Mouse (Mus musculus): ENCODE measurements around the gene Ptger4.

Gene Ptger4

DNA sequence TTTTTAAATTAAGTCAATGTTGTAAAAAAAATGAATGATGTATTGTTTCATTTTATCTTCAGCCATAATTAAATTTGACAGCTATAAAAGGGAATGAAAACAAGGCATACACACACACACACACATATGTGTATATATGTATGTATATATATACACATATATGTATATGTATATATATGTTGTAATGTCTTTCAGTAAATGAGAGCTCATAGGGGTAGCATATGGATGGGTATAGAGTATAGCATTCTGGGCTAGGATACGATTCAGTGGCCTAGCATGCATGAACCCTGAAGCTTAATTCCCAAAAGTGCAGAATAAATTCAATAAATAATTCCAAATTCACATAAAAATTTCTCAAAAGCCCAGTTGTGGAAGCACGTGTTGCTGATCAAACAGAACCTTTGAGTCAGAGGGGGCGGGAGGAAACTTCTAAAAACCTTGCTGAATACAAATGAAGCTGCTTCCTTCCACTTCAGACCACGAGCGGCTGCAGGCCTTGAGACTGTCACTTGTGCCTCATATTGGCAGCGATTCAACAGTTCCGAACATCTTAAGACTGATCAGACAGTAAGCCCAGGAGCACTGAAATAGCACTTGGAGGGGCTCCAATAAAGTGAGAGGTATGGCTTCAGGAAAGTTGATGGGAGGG lies 6.9 kb downstream of the Ptger4 start:
- DNase-seq: peak; percentile 93

DNA sequence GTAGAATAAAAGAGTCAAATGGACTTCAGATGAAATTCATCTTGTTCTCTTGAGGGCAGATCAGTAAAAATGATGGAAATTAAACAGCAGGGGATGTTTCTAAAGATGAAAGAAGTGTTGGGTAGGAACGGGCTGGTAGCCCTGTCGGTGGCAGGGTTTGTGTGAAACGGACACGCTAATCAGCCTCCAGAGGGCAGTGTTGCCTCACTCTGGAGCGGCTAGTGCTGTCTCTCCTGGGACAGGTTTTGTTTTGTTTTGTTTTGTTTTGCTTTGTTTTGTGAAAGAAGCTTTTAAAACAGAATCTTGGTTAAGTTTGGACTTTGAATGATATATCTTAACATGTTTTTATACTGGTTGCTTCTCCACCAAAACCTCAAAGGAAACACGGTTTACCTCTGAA lies 7.4 kb downstream of the Ptger4 start:
- DNase-seq: peak; percentile 93

DNA sequence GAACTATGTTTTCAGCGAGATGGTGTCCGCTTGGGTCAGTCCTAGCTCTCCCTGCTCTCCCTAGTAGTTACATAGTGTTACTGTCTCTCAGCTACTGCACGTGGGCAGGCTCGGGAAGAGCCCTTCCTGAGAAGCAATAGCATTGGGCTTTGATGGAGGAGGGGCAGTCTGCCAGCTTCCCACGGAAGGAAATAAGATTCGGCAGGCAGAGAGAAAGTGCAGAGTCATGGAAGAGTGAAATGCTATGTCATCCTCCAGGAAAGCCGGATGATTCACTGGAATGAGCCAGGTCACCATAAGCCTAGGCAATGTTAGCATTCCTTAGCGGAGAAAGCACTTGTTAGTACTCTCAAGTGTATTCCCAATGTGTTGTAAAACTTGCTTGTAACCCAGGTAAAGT lies 8.5 kb downstream of the Ptger4 start:
- peak; percentile 93 for DNase-seq

DNA sequence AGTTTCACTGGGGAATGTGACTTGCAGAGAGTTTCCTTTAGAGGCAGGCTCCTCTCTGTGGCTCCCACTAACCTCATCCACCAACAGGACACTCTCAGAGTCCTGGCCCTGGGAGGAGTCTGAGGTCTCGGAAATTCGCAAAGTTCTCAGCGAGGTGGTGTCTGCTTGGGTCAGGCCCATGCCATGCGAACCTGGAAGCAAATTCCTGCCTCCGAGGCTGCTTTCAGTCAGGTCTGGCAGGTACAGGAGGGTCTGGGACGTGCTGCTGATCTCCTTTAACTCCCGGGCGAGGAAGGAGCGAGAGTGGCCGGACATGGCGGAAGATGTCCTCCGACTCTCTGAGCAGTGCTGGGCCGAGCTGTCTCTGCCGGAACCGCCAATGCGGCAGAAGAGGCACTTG lies 9.3 kb downstream of the Ptger4 start:
- DNase-seq: peak; percentile 86

DNA sequence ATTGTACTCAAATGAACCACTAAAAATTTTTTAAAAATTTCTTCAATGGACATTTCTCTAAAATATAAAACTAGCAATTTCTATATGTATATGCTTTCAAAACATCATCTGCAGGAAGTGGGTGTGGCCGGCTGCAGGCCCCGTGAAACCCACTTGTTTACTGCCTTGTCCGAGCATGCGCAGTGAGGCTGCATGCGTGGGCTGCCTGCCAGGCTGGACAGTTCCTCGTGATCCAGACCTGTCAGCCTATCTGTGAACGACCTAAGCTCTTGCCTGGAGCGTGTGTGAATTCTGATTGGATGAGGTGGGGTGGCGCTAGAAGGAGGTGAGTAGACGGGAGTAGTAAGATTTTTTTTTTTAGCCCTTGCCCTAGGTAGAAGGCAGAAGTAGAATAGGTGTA lies 13.2 kb downstream of the Ptger4 start:
- peak; percentile 73 for DNase-seq

DNA sequence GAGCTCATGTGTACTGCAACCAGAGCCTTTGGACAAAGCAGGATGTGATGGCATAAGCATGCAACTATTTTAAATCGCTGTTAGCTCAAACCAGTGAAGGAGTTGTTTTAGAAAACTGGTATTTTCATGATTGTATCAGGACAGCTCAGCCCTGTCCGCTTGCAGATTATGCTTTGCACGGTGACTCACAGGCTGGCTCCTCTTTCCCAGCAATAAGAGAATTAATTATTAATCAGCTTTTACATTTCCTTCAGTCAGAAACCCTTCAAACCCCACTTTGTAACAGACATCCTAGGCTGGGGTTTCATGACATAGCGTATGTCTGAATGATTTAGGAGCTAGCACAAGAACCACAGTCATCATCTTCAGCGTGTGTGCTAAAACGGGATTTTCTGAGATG lies 23.5 kb downstream of the Ptger4 start:
- DNase-seq: peak; percentile 68

DNA sequence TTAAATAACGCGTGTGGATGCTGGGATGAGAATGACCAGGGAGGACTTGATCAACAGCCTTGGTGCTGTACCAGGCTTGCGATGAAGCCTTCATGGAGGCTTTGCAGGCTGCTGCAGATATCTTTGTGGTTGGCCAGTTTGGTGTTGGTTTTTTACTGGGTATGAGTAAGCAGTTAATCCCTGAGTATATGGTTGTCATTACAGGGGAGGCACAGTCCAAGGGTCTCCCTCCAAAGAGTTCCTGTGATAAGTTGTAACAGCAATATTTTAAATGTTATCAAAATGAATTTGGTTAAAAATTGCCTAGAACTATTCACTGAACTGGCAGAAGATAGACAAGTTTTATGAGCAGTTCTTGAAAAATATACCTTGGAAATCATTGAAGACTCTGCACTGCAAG lies 34.9 kb downstream of the Ptger4 start:
- no peak for DNase-seq

DNA sequence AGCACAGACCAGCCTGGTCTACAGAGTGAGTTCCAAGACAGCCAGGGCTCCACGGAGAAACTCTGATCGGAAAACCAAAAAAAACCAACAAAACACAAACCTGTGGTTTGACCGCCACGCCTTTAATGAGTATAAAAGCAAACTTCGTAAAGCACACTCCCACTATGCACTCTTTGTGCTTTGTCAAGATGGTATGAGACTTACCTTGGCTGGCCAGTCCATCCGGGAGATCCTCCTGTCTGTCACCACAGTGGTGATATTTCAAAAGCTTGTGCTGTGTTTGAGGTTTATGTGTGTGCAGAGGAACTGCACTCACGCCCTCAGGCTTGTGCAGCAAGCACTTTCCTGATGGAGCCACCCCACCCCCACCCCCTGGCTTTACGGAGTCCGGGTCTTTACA lies 38.8 kb downstream of the Ptger4 start:
- DNase-seq: no peak

DNA sequence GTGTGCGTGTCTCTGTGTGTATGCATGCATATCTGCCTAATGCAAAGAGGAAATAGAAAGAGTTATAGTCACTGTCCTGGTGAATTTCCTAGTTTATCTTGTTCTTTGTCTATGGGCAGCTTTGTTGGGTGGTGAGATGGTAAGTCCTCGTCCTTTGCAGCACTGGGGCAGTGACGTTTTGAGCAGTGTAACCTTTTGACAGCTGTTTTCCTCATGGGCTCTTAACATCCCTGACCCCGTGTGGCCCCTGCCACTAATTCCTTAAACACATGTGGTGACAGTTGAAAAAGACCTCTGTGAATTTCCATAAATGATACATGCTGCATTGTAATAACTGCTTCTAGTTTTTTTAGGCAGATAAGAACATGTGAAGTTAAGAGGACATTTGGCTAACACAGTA lies 47.3 kb downstream of the Ptger4 start:
- peak; percentile 91 for DNase-seq

DNA sequence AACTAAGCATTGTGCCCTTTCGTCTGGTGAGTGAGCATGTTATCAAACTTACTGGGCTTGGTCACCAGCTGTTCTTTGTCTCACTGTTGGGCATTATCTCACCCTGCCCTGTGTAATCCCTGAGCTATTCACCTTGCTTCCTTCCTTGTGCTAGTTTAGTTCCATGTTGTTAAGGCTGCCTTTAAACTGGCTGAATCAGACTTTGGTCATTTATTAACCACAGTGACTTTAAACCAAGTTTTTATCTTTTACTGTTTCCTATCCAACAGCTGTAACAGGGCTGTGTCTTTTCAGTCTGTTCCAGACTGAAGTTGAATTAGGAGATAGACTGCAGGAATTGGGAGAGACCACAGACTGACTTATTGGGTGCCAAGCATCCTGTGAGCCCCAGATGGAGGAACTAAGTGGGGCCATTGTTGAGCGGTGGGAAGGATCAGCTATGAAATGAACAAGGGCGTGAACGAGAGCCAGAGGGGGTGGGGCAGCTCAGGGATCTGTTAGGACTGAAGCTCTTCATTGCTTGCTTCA lies 47.9 kb downstream of the Ptger4 start:
- peak; percentile 96 for DNase-seq

DNA sequence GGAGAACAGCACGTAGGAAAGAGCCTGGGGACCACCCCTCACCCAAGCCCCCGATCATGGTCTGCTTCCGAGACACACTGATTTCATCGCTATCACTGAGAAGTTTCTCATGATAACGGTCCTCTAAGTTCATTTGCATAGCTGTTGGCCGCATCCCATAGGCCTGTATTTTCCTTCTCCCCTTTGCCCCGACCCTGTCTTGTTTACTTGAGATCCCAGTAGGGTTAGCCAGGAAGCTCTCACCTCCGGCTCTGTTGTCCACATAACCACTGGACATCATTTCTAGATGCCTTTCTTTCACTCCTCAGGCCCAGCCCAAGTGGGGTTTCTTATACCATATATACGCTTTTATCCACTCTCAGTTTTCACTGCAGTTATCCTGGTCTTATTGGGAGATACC lies 49.1 kb downstream of the Ptger4 start:
- no peak for DNase-seq

DNA sequence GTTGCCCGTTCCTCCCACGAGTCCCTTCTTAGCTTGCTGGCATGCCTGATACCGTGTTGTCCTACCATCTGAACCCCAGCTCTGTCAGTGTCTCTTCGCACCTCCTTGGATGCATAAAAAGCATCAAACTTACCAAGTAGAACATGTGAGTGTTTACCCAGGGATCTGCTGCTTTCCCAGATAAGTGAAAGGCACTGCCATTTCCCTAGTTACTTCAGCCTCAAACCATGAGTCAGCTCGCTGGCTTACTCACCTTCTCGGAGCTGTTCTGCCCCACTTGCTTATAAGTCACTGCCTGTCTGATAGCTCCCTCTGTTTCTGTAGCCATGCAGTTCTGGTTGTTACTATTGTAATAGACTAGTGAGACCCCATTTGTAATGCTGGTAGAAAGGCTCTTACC lies 49.5 kb downstream of the Ptger4 start:
- DNase-seq: no peak

DNA sequence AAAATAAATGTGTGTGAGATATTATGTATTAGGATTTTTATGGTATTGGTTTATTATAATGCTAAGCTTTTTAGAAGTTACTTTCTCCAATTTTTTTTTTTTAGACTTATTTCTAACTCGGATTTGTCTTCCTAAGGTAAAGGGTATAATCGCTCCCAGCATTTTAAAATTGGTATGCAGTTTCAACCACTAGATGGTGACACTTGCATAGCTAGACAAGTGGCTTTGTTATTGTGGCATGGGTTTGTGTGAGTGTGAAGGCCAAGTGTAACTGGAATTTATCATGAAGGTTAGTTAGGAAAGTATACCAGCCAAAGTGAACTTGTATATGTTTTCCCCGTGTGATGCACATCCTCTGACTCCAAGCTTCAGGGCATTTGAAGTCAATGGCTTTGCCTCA lies 50.2 kb downstream of the Ptger4 start:
- no peak for DNase-seq

DNA sequence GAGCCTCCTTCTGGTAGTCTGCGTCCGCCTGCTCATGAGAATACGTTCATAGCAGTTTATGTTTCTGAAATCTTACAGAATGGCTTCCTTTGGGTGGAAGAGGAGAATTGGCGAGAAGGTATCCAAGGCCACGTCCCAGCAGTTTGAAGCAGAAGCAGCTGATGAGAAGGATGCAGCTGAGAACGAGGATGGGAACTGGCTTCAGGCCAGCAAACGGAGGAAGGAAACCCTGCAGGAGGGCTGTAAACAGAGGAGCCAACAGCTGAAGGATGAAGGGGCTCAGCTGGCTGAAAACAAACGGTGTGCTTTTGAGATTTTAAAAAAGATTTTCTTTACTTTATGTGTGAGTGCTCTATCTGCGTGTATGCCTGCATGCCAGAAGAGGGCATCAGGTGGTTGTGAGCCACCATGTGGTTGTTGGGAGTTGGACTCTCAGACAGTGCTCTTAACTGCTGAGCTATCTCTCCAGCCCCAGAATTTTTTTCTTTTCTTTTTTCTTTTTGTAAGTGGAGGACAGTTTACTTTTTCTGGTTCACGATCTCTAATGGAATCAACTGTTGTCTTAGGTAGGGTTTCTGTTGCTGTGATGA lies 54.4 kb downstream of the Ptger4 start:
- DNase-seq: peak; percentile 93

DNA sequence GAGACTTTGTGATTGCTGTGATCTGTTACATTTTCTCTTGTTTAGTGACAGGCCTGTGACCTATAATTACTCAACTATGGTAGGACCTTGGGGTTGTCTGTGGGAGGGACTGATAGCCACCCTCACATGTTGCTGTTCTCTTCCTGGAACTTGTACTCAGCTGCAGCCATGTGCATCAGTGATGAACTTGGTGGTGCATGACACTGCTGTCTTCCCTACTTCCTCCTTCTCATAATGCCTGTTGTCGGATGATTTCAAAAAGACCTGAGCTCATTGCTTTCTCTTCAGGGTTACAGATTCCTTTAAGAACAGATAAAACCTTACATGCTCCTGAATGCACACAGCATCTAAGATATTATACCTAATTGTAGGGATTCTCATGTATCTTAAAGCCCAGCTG lies 56.0 kb downstream of the Ptger4 start:
- no peak for DNase-seq

DNA sequence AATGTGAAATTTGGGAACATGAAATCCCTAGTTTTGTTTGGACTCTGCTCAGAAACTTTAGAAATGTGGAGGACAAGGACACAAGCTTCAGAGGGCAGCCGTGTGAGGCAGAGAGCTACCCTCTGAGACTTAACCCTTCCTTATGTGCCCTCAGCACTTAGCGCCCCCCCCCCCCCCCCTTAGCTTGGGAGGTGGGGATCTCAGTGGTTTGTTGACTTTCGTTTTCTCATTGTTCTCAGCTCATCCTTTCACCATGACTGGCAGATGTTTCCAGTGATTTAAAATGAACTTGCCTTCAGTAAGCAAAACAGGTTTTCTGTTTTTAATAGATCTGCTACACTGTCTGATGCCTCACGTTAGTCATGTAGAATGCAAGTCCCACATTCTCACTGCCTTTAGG lies 56.9 kb downstream of the Ptger4 start:
- DNase-seq: no peak

DNA sequence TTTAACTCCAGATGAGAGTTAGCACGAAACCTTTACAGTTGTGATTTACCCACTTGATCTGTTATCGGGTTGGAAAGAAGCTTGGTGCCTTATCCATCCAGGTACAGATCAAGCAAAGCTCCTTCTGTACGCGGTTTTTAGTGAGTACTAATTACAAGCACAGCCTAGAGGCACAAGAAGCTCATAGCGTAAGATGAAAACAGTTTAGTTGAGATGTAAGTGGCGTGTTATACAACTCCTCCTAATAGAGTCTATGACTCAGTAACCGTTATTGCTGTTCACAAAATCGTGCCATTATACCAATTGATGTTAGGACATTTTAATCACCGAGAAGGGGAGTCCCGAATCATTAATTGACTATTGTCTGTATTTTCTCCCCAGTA lies 57.7 kb downstream of the Ptger4 start:
- DNase-seq: no peak

DNA sequence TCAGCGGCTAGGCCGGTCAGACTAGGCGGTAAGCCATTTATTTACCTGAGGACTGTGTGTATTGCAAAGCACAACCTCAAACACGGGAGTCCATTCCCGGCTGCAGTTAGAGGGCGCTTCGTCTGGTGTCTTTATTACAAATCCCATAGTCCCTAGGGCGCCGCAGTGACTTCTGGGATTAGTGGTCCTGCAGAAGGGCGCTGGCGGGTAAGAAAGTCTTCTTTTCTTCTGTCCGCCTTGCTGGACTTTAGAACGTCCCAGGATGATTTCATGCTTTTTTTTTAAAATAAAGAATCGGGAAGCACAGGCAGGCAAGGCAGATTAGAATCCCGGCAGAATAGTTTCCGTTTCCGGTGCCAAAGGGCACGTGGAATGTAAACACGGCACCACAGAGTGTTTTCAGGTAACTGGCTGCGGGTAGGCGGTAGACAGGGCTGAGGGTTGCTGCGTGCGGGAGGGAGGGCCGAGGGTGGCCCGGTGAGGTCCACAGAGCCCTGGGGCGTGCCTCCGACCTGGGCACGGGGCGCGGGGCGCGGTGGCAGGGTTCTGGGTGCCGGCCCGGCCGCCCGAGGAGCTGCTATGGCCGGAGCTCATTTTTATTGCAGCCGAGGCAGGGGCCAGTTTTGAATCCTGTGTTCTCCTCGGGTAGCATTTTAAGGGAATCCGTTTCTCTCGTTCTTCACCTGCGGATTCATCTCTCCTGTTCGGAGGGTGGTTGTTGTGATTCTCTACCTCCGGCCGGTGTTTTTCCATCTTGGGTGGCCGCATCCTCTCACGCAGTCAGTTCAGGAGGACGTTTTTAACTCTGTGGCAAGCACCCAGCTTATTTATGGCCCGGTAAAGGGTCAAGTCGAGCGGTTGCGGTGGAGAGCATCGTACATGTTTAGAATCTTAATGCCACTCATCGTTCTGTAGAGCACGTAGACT lies 58.4 kb downstream of the Ptger4 start, which contains the start of gene Ttc33:
Gene Ttc33 (plus strand): TSS at position 160 of the 927 bp plus-strand sequence.
- peak; percentile 98 for DNase-seq

DNA sequence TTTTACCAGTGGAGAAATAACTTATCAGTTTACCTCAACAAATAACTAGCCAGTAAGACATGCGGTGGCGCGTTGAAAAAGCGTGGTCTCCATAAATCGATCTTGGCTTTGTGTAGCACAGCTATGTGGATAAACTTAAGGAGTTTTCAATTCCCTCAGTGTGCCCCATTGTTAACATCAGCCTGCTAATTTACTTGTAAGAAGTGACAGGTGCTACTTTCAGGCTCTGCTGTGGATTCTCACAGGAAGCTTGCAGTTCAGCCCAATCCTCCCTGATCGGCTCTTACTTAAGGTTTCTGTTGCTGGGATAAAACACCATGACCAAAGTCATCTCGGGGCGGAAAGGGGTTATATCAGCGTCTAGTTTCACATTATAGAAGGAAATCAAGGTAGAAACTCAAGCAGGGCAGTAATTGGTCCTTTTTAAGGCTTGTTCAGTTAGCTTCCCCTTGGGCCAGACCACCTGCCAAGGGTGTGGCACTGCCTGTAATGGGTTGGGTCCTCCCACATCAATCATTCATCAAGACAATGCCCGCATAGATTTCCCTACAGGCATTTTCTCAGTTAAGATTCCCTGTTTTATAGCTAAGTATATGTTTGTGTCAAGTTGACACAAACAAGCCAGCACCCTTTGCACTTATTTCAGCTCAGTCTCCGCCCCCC lies 59.2 kb downstream of the Ptger4 start:
- DNase-seq: peak; percentile 88

DNA sequence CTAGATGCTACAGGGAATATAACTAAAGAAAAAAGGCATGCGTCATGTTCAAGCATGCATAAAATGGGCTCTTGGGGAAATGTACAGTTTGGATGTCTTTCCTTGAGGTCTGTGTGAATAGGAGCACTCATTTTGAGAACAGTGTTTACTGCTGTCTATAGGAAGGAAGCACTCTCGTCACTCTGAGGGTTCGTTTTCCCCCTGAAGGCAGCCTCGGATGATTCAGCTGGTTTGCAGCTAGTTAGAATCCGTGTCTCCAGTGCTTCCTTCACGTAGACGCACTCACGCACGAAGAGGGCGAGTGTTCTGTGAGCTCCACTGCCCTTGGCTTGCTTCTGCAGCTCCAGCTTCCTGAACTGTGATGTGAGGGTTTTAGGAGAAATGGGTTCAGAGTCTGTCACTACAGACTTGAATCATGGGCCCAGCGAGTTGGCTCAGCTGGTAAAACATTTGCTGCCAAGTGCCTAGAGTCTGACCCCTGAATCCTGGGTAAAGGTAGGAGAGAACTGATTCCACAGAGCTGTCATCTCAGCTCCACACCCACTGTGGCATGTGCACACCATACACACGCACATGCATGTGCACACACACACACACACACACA lies 70.7 kb downstream of the Ptger4 start:
- DNase-seq: no peak

DNA sequence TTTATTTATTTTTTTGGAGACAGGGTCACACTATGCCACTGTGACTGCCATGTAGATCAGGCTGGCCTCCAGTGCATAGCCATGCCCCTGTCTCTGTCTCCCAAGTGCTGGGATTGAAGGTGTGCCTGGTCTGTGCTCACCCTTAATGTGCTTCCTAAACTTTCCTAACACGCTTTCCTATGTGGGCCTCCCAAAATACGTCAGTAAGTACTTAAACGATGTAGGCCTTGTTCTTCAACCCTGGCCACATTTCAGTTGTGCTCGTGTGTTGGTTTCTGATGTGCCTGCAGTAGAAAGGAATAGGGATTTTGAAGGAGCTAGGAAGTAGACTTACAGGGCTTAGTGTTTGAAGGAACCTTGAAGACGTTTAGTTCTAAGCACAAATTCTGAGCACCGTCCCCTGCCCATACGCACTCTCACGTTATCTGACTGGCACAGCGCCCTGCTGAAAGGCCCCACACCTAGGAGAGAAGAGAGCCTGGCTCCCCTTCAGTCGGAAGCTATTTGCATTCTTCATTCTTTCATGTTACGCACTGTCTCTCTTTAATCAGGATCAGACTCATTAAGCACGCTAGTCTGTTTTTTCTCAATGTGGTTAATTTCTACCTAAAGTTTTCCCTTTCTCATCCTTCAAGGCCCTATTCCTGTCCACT lies 78.7 kb downstream of the Ptger4 start:
- DNase-seq: peak; percentile 76

DNA sequence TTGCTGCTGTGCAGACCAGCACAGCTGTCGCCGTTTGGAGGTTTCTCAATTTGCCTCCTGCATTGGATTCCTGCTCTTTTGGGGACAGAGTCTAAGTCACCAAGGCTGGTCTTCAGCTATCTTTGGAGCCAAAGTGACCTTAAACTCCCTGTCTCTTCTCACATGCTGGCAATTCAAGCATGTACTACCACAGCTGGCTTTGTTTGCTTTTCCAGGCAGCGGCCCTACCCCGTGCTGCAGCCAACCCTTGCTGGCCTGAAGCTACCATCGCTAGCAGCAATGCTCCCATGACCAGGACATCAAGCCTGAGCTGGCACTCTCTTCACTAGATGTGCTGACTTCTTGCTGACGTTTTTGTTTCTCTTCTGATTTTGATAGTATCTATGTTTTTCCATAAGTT lies 85.2 kb downstream of the Ptger4 start:
- peak; percentile 96 for DNase-seq

Measured in heart, adult 11 months (tissue).